Mouse (Mus musculus): Measurements from ENCODE around the gene Bcas3. TPM values are rescaled to one million over a fixed set of nuclear protein-coding genes. Genes with fewer than 3 reads are reported as not detected.

Bcas3 gene
- polyA plus RNA-seq, 1 experiment from 2014 or later, result 44.3 TPM

DNA sequence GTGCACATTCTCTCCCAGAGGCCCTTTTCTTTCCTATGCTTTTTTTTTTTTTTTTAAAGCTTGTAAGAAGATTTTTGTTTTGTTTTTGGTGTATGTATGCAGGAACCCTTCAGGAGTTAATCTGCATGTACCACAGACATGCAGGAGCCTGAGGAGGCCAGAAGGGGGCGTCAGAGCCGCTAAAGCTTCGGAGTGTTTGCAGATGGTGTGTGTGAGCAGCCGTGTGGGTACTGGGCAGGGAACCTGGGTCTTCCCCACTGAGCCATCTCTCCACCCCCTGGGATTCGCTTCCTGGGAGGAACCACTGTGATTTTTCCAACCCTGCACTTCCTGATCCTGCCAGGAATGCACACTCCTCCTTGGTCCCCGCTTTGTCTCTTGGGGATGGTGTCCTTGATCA is 497.8 kb downstream of the Bcas3 start:
- 41% methylated on average over 6 of the region's 6 CpGs for WGBS
- H3K9ac ChIP-seq (ENCODE audit: low read length), result no peak overlapping the region
- ATAC-seq (ENCODE audit: insufficient read depth, low FRiP score, low TSS enrichment) (no peak), DNase-seq (ENCODE audit: low spot score) (peak; percentile 46)
- peaks cover 4% of the 10 kb centered on the region; the same call in 1 of the 2 replicates for H3K27me3 ChIP-seq (ENCODE audit: control insufficient read depth, insufficient read depth, low read length)
- no peak overlapping the region for H3K4me3 ChIP-seq (ENCODE audit: low read depth, low read length)
- no peaks in the 10 kb centered on the region for H3K36me3 ChIP-seq (ENCODE audit: control insufficient read depth, insufficient read depth, low read length)
- H3K9me3 ChIP-seq (ENCODE audit: control insufficient read depth, low read length), result no peaks in the 10 kb centered on the region
- no peak overlapping the region for H3K27ac ChIP-seq (ENCODE audit: low read depth, low read length)
- H3K4me1 ChIP-seq (ENCODE audit: control insufficient read depth, insufficient read depth, low read length), result 0 out of 2 replicates have a peak, but pooled peaks cover 3% of the 10 kb centered on the region
- H3K4me2 ChIP-seq (ENCODE audit: low read depth), result no peak overlapping the region

DNA sequence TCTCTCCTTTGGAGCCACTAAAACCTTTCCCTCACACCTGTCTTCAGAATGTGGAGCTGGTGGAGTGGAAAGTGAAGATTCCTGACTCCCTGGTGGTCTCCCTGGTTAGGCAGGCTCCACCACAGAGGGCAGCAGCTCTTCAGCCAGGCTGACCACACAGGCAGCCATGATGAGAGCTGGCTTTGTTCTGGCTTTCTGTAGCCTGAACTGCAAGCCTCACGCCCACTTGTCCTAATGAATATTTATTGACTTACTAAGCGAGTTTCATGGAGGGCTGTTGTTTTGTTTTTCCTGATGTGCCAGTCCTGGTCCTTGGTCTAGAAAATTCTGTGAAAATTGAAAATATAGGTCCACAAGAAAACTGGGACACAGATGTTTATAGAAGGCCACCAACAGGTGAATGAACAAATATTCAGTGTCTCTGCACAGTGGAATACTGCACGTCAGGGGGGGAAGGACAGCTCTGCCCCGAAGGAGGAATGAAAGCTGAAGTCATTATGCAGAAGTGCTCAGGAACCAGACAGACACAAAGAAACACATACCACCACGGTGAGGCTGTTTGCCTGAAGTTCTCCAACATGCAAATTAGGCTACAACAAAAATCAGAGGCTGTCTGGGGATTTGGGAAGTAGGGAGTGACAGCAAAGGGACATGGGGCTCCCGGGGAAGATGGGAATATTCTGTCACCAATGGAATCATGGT is 505.2 kb downstream of the Bcas3 start:
- Histone ChIP-seq H3K9me3 (ENCODE audit: control insufficient read depth, low read length) (no peaks in the 10 kb centered on the region), H3K27me3 (ENCODE audit: control insufficient read depth, insufficient read depth, low read length) (no peaks in the 10 kb centered on the region), H3K27ac (ENCODE audit: low read depth, low read length) (no peak overlapping the region), H3K9ac (ENCODE audit: low read length) (no peak overlapping the region), H3K4me1 (ENCODE audit: control insufficient read depth, insufficient read depth, low read length) (peaks cover 4% of the 10 kb centered on the region), H3K36me3 (ENCODE audit: control insufficient read depth, insufficient read depth, low read length) (no peaks in the 10 kb centered on the region), H3K4me3 (ENCODE audit: low read depth, low read length) (no peak overlapping the region), H3K4me2 (ENCODE audit: low read depth) (0 out of 2 replicates have a peak overlapping the region, but pooled peaks have one; percentile 14)
- ATAC-seq (ENCODE audit: insufficient read depth, low FRiP score, low TSS enrichment) (peak; percentile 55; the same call in 1 of the 2 replicates), DNase-seq (ENCODE audit: low spot score) (peak; percentile 71)
- WGBS, result 21% methylated on average over 6 of the region's 6 CpGs

DNA sequence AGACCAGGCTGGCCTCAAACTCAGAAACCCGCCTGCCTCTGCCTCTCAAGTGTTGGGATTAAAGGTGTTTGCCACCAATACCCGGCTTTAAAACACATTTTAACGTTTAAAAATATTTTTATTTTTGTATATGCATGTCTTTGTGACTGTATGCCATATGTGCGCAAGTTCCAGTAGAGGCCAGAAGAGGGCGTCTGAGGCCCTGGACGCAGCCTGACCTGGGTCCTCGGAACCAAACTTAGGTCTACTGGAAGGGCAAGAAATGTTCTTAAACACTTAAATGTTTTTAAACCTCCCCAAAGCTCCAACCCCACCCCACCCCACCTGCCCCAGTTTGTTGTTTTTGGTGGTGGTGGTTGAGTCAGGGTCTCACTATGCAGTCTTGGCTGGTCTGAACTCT is 511.4 kb downstream of the Bcas3 start:
- ATAC-seq (ENCODE audit: insufficient read depth, low FRiP score, low TSS enrichment) (no peak), DNase-seq (ENCODE audit: low spot score) (no peak)
- H3K4me2 ChIP-seq (ENCODE audit: low read depth), result no peak overlapping the region
- H3K27me3 ChIP-seq (ENCODE audit: control insufficient read depth, insufficient read depth, low read length), result no peaks in the 10 kb centered on the region
- no peak overlapping the region for H3K27ac ChIP-seq (ENCODE audit: low read depth, low read length)
- H3K4me1 ChIP-seq (ENCODE audit: control insufficient read depth, insufficient read depth, low read length), result no peaks in the 10 kb centered on the region
- H3K9me3 ChIP-seq (ENCODE audit: control insufficient read depth, low read length), result no peaks in the 10 kb centered on the region
- 41% methylated on average over 7 of the region's 7 CpGs for WGBS
- H3K4me3 ChIP-seq (ENCODE audit: low read depth, low read length), result no peak overlapping the region
- H3K36me3 ChIP-seq (ENCODE audit: control insufficient read depth, insufficient read depth, low read length), result no peaks in the 10 kb centered on the region
- H3K9ac ChIP-seq (ENCODE audit: low read length), result no peak overlapping the region

Small RNA genes lying within 50 kb of the gene (microRNA-seq; reads per million reads assigned to microRNA genes)
- not detected for gene Mir5110

Other genes starting within 250 kb of the Bcas3 start
- gene Usp32, start 213.0 kb upstream of the Bcas3 start, polyA plus RNA-seq (2014; fragmentation: Nextera tagmentation; extraction: Ambion mirVana), result 7.9 and 8.6 TPM in 2 replicates
- gene 1700125H20Rik, start 182.8 kb upstream of the Bcas3 start, polyA plus RNA-seq (2014; fragmentation: Nextera tagmentation; extraction: Ambion mirVana), result 0.60 TPM in 1 of 2 replicates, not detected in the other
- 61.5 and 65.2 TPM in 2 replicates for gene Appbp2, start 118.0 kb upstream of the Bcas3 start, polyA plus RNA-seq (2014; fragmentation: Nextera tagmentation; extraction: Ambion mirVana)
- gene Ppm1d, start 41.9 kb upstream of the Bcas3 start, polyA plus RNA-seq (2014; fragmentation: Nextera tagmentation; extraction: Ambion mirVana), result 28.0 and 29.9 TPM in 2 replicates